Mouse (Mus musculus) C3H10T1/2 (cell line): ENCODE results near the gene Anapc16. TPM values are rescaled to one million over a fixed set of nuclear protein-coding genes. Genes with fewer than 3 reads are reported as not detected.

Experiments used
- polyA plus RNA-seq, 2 experiments: library from polyadenylated mRNA; unstranded; fragments of >200 nt; fragmentation: generic; extraction: Trizol; gene quantifications; one replicate each; pipeline ENCODE4 v1.2.1; 2012; ENCODE audit warnings: missing spikeins in 2 of 2

Anapc16 gene
- 100 to 1,000 TPM in 1 of 2 experiments, 10 to 100 TPM in 1; 75.1 to 148 TPM for polyA plus RNA-seq

DNA sequence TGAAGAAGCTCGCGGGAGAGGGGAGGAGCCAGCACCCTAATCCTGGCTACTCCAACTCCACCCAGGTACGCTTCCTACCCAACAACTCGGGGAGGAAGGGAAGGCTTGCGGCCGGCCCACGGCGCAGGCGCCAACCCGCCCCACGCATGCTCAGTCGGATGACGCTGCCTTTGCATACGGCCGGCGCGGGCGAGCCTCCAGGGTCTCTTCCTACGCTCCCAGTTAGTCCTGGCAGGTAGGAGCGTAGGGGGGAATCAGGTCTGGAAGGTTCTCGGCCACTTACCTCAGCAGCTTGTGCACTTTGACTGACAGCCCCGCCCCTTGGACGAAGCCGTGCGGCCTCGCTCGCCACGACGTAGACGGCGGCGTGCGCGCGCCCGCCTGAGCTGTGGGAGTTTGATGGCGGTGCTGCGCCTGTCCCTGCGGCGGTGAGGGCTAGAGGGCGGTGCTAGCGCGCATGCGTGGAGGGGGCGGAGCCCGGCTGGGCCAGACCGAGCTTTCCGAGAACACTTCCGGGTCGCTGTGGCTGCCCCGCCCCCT is at the start of gene Anapc16, which contains the start of gene Ascc1:
TSS of gene Anapc16 (minus strand) at position 463 of the 540 bp plus-strand sequence.
TSS of gene Ascc1 (plus strand) at position 133 of the 540 bp plus-strand sequence.

GRCm38 (mm10) chr10:59951211-59952151 is 51.5 kb downstream of the Anapc16 start, which contains the start of gene Ddit4:
TSS of gene Ddit4 (minus strand) at chr10:59951834.

Other genes with a start within 250 kb of the Anapc16 start
- gene Dnajb12, start 123.6 kb downstream of the Anapc16 start, polyA plus RNA-seq = 10 to 100 TPM; 13.6 to 45.7 TPM
- gene Ddit4, start 51.3 kb downstream of the Anapc16 start, polyA plus RNA-seq = 100 to 1,000 TPM in 1 of 2 experiments, 10 to 100 TPM in 1; 28.6 to 121 TPM
- gene Ascc1, start 330 bp downstream of the Anapc16 start, polyA plus RNA-seq = 10 to 100 TPM; 50.5 to 68.4 TPM
- gene Spock2, start 103.1 kb upstream of the Anapc16 start, polyA plus RNA-seq = under 1 TPM in 1 of 2 experiments, not detected in 1; 0.12 TPM
- 1 to 10 TPM in 1 of 2 experiments, under 1 TPM in 1; 0.22 to 1.8 TPM for gene Chst3, start 216.1 kb upstream of the Anapc16 start, polyA plus RNA-seq